Mouse (Mus musculus) lung, postnatal 10 days (tissue): ENCODE measurements around the gene Elob.

Source experiments
- DNase-seq: peaks from one replicate; pipeline ENCODE4 v3.0.0; 2021

Gene Elob

GRCm38 (mm10) chr17:23823018-23823417 is 5.9 kb downstream of the Elob start:
- DNase-seq = no peak

GRCm38 (mm10) chr17:23822094-23822493 is 6.8 kb downstream of the Elob start:
- DNase-seq = no peak

DNA sequence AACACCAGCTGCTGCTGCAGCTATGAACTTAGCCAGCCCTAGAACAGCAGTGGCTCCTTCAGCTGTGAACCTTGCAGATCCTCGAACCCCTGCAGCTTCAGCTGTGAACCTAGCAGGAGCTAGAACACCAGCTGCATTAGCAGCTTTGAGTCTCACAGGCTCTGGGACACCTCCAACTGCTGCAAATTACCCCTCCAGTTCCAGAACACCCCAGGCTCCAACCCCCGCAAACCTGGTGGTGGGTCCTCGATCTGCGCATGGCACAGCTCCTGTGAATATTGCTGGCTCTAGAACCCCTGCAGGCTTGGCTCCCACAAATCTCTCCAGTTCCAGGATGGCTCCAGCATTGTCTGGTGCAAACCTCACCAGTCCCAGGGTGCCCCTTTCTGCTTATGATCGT is 8.2 kb downstream of the Elob start:
- no peak for DNase-seq

- DNase-seq = no peak
Observed at GRCm38 (mm10) chr17:23819235-23819634, 9.7 kb downstream of the Elob start.

- DNase-seq = no peak
Observed at GRCm38 (mm10) chr17:23818579-23818978, 10.4 kb downstream of the Elob start.

DNA sequence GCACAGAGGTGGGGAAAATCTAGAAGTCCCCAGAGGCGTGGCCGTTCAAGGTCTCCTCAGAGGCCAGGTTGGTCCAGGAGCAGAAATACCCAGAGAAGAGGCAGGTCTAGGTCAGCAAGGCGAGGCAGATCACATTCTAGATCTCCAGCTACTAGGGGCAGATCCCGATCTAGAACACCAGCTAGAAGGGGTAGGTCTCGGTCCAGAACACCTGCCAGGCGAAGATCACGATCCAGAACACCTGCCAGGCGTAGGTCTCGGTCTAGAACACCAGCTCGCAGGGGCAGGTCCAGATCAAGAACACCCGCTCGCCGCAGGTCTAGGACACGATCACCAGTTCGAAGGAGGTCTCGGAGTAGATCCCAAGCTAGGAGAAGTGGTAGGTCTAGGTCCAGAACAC is 13.3 kb downstream of the Elob start:
- no peak for DNase-seq

- DNase-seq = no peak
Observed at GRCm38 (mm10) chr17:23807918-23808317, 21.0 kb downstream of the Elob start.

- DNase-seq = peak; percentile 39
Observed at GRCm38 (mm10) chr17:23806867-23807266, 22.1 kb downstream of the Elob start.

GRCm38 (mm10) chr17:23804426-23805085 is 24.4 kb downstream of the Elob start:
- DNase-seq = no peak

- DNase-seq = peak; percentile 85
Observed at GRCm38 (mm10) chr17:23803366-23804041, 25.4 kb downstream of the Elob start.

- peak; percentile 99 for DNase-seq
Observed at GRCm38 (mm10) chr17:23802746-23803365, 26.1 kb downstream of the Elob start.

GRCm38 (mm10) chr17:23801627-23802026 is 27.3 kb downstream of the Elob start:
- no peak for DNase-seq

DNA sequence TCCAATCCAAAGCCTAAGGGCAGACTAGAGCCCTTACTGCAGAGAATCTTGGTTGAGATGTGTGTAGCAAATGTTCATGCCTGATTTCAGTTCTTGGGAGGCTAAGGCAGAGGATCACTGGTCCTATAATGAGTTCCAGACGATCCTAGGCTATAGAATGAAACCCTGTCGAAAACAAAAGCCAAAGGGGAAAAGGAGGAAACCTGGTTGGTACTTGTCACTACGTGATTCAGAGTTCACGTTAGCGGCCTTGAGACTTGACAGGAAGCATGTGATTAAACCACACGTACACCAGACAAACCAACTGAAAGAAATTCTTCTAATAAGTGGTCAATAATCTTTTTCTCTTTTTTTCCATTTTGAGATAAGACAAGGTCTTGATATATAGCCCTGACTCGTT is 31.6 kb downstream of the Elob start:
- no peak for DNase-seq

DNA sequence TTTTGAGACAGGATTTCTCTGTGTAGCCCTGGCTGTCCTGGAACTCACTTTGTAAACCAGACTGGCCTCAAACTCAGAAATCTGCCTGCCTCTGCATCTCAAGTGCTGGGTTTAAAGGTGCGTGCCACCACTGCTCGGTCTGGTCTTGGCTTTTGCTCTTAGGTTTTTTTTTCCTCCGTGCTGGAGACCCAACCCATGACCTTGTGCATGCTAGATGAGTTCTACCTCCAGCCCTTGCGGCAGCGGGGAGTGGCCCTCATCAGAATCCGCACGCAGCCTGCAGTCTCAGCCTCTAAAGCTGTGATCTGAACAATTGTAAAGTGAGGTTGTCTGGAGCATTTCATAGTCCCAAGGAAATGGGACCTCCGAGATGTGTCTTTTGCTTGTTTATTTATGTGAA is 33.6 kb downstream of the Elob start:
- no peak for DNase-seq

GRCm38 (mm10) chr17:23791079-23791357 is 37.9 kb downstream of the Elob start:
- DNase-seq = no peak

DNA sequence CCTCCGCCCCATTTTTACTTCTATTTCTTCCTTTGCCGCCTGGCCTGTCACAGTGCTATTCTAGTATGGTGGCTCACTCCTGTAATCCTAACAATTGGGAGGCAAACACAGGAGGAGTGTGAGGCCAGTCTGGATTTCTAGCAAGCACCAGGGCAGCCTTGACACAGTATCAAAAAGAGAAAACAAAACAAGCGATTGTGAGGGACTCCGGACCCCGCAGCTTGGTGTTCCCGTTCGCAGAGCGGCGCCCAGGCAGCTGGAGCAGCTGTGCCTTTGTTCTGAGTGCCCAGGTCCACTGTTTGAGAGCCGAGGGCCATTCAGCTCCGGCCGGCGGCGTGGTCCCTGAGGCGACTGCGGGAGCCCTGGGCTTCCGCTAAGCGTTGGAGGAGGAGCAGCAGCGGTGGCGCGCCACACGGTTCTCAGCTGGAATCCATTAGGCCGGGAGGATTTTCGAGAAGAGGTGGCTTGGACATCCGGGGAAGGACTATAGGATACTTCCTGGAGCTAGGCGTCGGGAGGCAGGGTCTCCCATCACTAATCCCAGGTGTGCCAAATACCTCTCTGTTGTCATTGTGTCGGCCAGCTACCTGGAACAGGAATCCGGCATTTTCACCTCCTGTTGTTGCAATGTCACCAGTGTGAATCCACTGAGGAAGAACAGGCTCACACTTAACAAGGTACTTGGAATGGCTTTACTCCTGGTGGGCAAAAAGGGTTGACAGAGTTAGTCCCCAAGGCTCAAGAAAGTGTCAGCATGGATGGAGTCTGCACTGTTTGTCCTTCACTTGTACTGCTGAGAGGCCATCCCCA is 38.5 kb downstream of the Elob start, which contains the start of gene Srrm2:
Gene Srrm2 (plus strand): TSS at position 264 of the 810 bp plus-strand sequence.
- peak; percentile 70 for DNase-seq

DNA sequence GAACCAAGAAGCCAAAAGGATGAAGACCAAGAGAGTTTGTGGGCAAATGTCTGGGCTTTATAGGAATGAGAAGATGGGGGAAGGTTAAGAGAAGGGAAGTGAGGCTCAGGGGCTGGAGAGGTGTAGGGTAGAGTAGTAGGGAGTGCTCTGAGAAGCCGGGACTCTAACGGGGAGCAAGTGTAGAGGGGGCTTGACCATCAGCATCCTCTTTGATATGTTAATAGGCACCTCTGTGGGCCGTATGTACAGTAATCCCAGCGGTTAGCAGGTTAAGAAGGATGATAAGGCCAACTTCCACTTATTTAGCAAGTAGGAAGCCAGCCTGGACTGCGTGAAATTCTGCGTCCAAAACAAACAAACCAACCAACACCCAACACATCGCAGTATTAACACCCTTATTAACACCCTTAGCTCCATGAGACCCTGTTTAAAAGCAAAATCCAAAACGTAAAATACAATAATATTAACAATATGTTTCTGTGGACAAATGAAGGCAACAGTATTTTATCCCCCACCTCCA is 39.1 kb downstream of the Elob start:
- no peak for DNase-seq

- DNase-seq = no peak
Observed at GRCm38 (mm10) chr17:23788973-23789372, 40.0 kb downstream of the Elob start.

DNA sequence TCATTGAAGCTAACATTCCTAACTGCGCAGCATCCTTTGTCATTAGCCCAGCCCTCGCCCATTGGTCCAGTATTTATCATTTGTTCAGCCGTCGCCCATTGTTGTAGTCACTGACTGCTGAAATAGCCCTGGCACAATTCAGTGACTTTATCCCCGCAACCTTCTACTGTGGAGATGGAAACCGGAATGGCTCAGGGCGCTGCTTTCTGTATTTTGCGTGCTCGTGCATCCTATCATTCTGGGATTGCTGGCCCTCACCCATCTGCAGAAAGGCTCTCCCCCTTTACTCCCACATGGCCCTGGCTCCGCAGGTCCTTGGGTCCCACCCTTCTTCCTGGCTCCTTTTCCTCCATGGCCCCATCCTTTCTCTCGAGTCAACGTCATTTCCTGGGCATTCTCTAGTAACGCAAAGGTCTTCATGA is 42.4 kb downstream of the Elob start:
- DNase-seq = peak; percentile 44

DNA sequence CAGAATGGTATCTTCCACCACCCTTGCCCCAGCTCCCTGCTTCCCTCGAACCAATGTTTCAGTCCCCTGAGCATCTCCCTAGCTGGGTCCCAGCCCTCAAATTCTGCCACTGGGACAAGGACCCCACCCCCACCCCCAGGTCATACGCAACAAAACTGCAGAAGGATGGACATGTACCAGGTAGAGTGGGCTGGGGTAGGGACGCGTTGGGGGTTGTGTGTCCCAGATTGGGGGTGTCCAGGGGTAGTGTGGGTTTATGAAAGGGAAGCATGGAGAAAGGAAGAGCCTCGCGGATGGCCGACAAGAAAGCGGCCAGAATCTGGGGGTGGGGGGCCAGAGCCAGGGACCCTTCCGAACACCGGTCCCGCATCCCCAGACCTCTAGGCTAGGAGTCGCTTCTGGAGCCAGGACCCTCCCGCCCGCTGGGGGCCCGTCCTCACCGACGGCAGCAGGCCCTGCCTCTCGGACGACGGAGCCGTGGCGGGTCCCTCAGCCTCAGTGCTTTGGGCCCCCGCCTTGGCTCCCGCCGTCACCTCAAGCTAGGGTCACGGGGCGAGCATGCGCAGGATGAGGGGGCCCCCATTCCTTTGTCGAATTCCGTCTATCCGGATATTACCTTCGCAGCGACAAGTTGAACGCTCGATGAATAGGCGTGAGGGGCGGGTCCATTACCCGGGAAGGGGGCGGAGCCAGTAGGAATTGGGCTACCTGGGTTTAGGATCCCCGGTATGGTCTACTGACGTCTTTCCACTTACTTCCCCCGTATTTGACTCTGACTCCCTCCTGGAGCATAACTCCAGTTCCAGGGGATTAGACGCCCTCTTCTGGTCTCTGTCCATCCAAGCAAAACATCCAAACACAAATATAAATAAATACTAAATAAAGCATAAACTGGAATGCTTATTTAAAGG is 43.1 kb downstream of the Elob start, which contains the start of gene Flywch2:
Gene Flywch2 (minus strand): TSS at position 521 of the 911 bp plus-strand sequence.
- DNase-seq = peak; percentile 89

DNA sequence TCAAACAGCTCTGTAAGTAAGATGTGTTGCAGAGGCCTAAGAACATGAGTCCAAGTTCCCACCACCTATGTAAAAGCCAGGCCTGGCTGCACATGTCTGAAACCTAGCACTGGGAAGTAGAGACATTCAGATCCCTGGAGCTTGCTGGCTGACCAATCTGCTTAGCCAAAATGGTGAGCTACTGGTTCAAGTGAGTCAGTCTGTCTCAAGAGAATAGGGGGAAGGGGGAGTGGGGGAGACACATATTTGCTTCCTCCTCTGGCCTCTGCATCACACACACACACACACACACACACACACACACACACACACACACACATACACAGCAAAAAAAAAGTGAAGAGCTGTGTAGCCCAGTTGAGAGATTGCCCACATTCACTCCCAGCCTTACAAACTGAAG is 45.6 kb downstream of the Elob start:
- no peak for DNase-seq

DNA sequence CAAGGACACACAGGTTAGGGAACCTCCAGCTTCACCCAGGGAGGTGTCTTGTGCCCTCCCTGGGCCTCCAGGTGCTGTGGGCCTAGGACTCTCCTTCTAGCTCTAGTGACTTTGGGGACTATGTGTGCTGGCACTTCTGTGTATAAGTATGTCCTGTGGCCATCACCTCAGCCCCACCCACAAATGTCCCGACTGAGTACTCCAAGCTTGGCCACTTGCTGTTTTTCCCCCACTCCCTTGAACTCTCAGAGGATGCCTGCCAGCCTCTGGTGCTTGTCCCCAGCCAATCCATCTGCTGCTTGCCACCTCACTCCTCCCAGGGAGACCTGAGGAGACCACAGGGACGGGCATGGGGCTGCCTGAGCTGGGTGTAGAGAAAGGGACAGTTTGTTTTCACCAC is 50.5 kb downstream of the Elob start:
- DNase-seq = no peak
